Mouse (Mus musculus) midbrain, embryonic 16.5 days (tissue): Measurements from ENCODE around the gene Sln. TPM values are rescaled to one million over a fixed set of nuclear protein-coding genes. Genes with fewer than 3 reads are reported as not detected.
A peak's percentile ranks its signal among the peaks of the same experiment; 100 is the strongest.

ENCODE experiments used
- ATAC-seq: fragments of 200-750 bp; cut with Nextera tagmentation; 2 replicates; pipeline ENCODE4 v1.8.0; 2017; ENCODE audit warnings: moderate TSS enrichment
- H3K27ac ChIP-seq: fragments of 300-500 bp; sonication (generic); 2 replicates; pipeline ENCODE4 v1.5.1; 2014; ENCODE audit warnings: mild to moderate bottlenecking, low read length, mixed read lengths
- H3K27me3 ChIP-seq: fragments of 300-500 bp; sonication (generic); 2 replicates; pipeline ENCODE4 v1.6.1; 2014; ENCODE audit warnings: low read depth, low read length, mixed read lengths; ENCODE audit not compliant: control insufficient read depth, insufficient read depth
- H3K36me3 ChIP-seq: fragments of 300-500 bp; sonication (generic); 2 replicates; pipeline ENCODE4 v1.6.1; 2014; ENCODE audit warnings: mild to moderate bottlenecking, low read length, moderate library complexity, mixed read lengths; ENCODE audit not compliant: control insufficient read depth, insufficient read depth
- H3K4me1 ChIP-seq: fragments of 300-500 bp; sonication (generic); 2 replicates; pipeline ENCODE4 v1.6.1; 2014; ENCODE audit warnings: mild to moderate bottlenecking, low read length, mixed read lengths; ENCODE audit not compliant: control insufficient read depth, insufficient read depth
- H3K4me2 ChIP-seq: fragments of 300-500 bp; sonication (generic); 2 replicates; pipeline ENCODE4 v1.6.1; 2014; ENCODE audit warnings: mild to moderate bottlenecking, low read length, mixed read lengths
- H3K4me3 ChIP-seq: fragments of 300-500 bp; sonication (generic); 2 replicates; pipeline ENCODE4 v1.5.1; 2014; ENCODE audit warnings: low read depth, mild to moderate bottlenecking, low read length, moderate library complexity, mixed read lengths
- H3K9ac ChIP-seq: fragments of 300-500 bp; sonication (generic); 2 replicates; pipeline ENCODE4 v1.6.1; 2014; ENCODE audit warnings: low read depth, low read length, mixed read lengths
- H3K9me3 ChIP-seq: fragments of 300-500 bp; sonication (generic); replicated peaks from 2 replicates; pipeline ENCODE4 v1.6.1; 2014; ENCODE audit warnings: mild to moderate bottlenecking, low read length, mixed read lengths; ENCODE audit not compliant: control insufficient read depth, poor library complexity, severe bottlenecking
- WGBS: fragments of 180-500 bp; shearing (Covaris S2); extraction: QIAGEN DNeasy Blood & Tissue Kit; methylation state at CpG from one replicate; pipeline ENCODE4 v1.1.7; 2014; 5-methylcytosine and 5-hydroxymethylcytosine counted together
- polyA plus RNA-seq: library from polyadenylated mRNA; unstranded; fragments of >200 nt; fragmentation: Nextera tagmentation; extraction: Ambion mirVana; gene quantifications from 2 replicates; pipeline ENCODE4 v1.2.1, GENCODE M21; 2015

Sln gene
- 0.31 TPM in 1 of 2 replicates, not detected in the other for polyA plus RNA-seq

GRCm38 (mm10) chr9:53849864-53850263, at the start of gene Sln:
Gene Sln (plus strand): TSS chr9:53850164.
- Histone ChIP-seq H3K9me3 (no peaks in the 10 kb centered on the region), H3K4me3 (no peak within 1 kb of the TSS), H3K27me3 (no peaks in the 10 kb centered on the region), H3K9ac (no peak within 1 kb of the TSS), H3K36me3 (no peaks in the 10 kb centered on the region), H3K4me1 (no peaks in the 10 kb centered on the region), H3K27ac (no peak within 1 kb of the TSS), H3K4me2 (no peak within 1 kb of the TSS)
- WGBS: 92% methylated on average over 4 of the region's 4 CpGs
- ATAC-seq: no peak

DNA sequence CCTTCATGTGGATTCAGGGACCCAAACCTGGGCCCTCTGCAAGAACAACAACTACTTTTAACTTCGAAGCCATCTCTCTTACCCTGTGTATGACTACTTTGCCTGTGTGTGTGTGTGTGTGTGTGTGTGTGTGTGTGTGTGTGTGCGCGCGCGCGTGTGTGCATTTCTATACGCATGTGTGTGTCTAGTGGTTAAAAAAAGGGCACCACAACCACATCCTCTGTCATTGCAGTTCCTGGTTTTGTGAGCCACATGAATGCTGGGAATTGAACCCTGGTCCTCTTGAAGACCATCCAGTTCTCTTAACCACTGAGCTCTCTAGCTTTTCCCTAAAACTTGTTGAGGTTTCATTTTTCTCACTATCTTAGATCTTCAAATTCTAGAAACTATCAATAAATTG, 47.0 kb upstream of the Sln start:
- ATAC-seq: no peak
- Histone ChIP-seq H3K27me3 (no peaks in the 10 kb centered on the region), H3K4me3 (no peak overlapping the region), H3K9me3 (no peaks in the 10 kb centered on the region), H3K27ac (no peak overlapping the region), H3K4me2 (no peak overlapping the region), H3K4me1 (no peaks in the 10 kb centered on the region; the same call in 1 of the 2 replicates), H3K9ac (no peak overlapping the region), H3K36me3 (no peaks in the 10 kb centered on the region)
- 94% methylated on average over 7 of the region's 7 CpGs for WGBS

DNA sequence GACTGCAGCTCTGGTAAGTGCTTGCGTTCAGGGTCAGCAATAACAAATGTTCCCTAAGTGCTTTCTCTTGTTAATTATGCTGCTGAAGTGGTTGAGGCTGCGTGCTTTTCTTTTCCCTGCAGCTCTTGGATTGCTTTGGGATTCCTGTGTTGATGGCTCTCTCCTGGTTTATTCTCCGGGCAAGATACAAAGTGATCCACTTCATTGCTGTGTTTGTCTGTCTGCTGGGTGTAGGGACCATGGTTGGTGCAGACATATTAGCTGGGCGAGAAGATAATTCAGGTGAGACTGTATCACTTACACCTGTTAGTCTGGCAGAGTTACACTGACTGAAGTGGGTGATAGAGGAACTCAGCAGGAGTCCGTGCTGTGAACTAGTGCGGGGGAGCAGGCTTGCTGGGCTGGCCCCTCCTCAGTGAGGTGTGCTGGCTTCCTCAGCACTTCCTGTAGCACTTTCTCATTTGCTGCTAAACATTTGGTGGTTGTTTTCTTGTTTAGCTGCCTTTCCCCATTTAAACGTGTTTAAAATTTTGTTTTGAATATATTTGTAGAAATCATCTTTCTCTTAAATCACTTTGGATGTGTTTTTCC, 43.4 kb upstream of the Sln start:
- no peaks in the 10 kb centered on the region for H3K27me3 ChIP-seq
- H3K4me2 ChIP-seq: no peak overlapping the region
- 24% methylated on average over 7 of the region's 7 CpGs for WGBS
- no peaks in the 10 kb centered on the region for H3K36me3 ChIP-seq
- no peak overlapping the region for H3K4me3 ChIP-seq
- no peaks in the 10 kb centered on the region for H3K9me3 ChIP-seq
- ATAC-seq: no peak
- H3K4me1 ChIP-seq: no peaks in the 10 kb centered on the region; the same call in 1 of the 2 replicates
- no peak overlapping the region for H3K9ac ChIP-seq
- no peak overlapping the region for H3K27ac ChIP-seq

- ATAC-seq: no peak
- 96% methylated on average over 6 of the region's 6 CpGs for WGBS
- H3K9me3 ChIP-seq: no peaks in the 10 kb centered on the region
- H3K4me1 ChIP-seq: no peaks in the 10 kb centered on the region
- no peak overlapping the region for H3K27ac ChIP-seq
- H3K9ac ChIP-seq: no peak overlapping the region
- H3K36me3 ChIP-seq: no peaks in the 10 kb centered on the region
- no peaks in the 10 kb centered on the region for H3K27me3 ChIP-seq
- H3K4me2 ChIP-seq: no peak overlapping the region
- no peak overlapping the region for H3K4me3 ChIP-seq
Observed at GRCm38 (mm10) chr9:53813418-53813817, 36.5 kb upstream of the Sln start.

GRCm38 (mm10) chr9:53818760-53819159, 31.2 kb upstream of the Sln start:
- 38% methylated on average over 4 of the region's 4 CpGs for WGBS
- Histone ChIP-seq H3K27me3 (no peaks in the 10 kb centered on the region), H3K4me3 (no peak overlapping the region), H3K4me1 (no peaks in the 10 kb centered on the region), H3K9me3 (no peaks in the 10 kb centered on the region), H3K36me3 (no peaks in the 10 kb centered on the region), H3K4me2 (no peak overlapping the region), H3K9ac (no peak overlapping the region), H3K27ac (no peak overlapping the region)
- no peak for ATAC-seq

- ATAC-seq: no peak; the same call in 1 of the 2 replicates
- H3K4me1 ChIP-seq: no peaks in the 10 kb centered on the region; the same call in 1 of the 2 replicates
- WGBS: 9% methylated on average over 9 of the region's 9 CpGs
- H3K4me3 ChIP-seq: no peak overlapping the region
- no peak overlapping the region for H3K4me2 ChIP-seq
- H3K9ac ChIP-seq: no peak overlapping the region
- H3K27me3 ChIP-seq: no peaks in the 10 kb centered on the region
- H3K27ac ChIP-seq: no peak overlapping the region
- no peaks in the 10 kb centered on the region for H3K36me3 ChIP-seq
- no peaks in the 10 kb centered on the region for H3K9me3 ChIP-seq
Observed at GRCm38 (mm10) chr9:53825318-53825717, 24.6 kb upstream of the Sln start.

GRCm38 (mm10) chr9:53829081-53829865, 20.7 kb upstream of the Sln start:
- Histone ChIP-seq H3K4me3 (peak overlapping the region; percentile 50), H3K9me3 (no peaks in the 10 kb centered on the region), H3K9ac (peak overlapping the region; percentile 76), H3K4me2 (peak overlapping the region; percentile 82), H3K4me1 (no peaks in the 10 kb centered on the region; the same call in 1 of the 2 replicates), H3K27ac (peak overlapping the region; percentile 85), H3K36me3 (no peaks in the 10 kb centered on the region), H3K27me3 (no peaks in the 10 kb centered on the region)
- ATAC-seq: peak; percentile 80
- WGBS: 17% methylated on average over 14 of the region's 14 CpGs

DNA sequence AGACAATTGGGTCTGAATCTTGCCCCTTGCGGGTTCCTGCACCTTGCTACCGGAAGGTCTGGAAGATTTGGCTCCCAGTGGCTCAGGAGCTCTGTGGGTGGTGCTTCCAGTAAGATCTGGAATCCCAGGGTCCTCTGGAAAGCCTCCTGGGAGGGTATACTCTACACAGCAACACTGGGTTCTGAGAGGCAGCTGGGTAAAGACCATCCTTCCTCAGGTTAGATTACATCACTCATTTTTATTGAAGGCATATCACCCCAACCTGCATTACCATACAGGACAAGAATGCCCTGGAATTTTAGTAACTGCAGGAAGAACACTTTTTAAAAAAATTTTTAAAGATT, 20.1 kb upstream of the Sln start:
- H3K4me1 ChIP-seq: no peaks in the 10 kb centered on the region; the same call in 1 of the 2 replicates
- peak overlapping the region; percentile 82 for H3K4me2 ChIP-seq
- H3K9me3 ChIP-seq: no peaks in the 10 kb centered on the region
- peak overlapping the region; percentile 85 for H3K27ac ChIP-seq
- peak; percentile 69; the same call in 1 of the 2 replicates for ATAC-seq
- H3K9ac ChIP-seq: peak overlapping the region; percentile 76
- H3K4me3 ChIP-seq: peak overlapping the region; percentile 50
- H3K36me3 ChIP-seq: no peaks in the 10 kb centered on the region
- no peaks in the 10 kb centered on the region for H3K27me3 ChIP-seq
- WGBS: 19% methylated on average over 2 of the region's 2 CpGs

DNA sequence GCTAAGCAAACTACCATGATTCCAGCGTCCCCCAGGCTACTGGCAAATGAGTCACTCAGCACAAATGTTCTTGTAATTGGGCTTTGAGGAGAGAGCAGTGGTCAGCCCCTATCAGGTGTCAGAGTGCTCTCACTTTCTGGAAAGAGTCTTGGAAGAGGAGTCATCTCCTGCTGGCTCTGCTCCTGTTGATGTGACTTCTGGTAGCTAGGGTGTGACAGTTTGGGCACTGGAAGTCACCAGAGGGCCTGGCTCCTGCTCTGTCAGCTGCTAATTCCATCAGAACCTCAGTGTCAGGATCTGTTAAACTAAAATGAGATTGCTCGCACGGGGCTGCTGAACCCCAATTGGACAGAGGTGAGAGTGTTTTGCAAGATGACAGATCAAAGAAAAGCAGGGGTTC, 14.9 kb upstream of the Sln start:
- Histone ChIP-seq H3K4me1 (no peaks in the 10 kb centered on the region), H3K27ac (no peak overlapping the region), H3K9ac (no peak overlapping the region), H3K27me3 (no peaks in the 10 kb centered on the region), H3K4me3 (no peak overlapping the region), H3K36me3 (no peaks in the 10 kb centered on the region), H3K9me3 (no peaks in the 10 kb centered on the region), H3K4me2 (no peak overlapping the region)
- WGBS: 69% methylated on average over 3 of the region's 3 CpGs
- no peak for ATAC-seq
